Mouse (Mus musculus): ENCODE data around the gene Trnau1ap.

- TF ChIP-seq CTCF (IDR thresholded peaks at IDR 0.05; ENCODE audit: low read depth, low read length) (no peak), GATA2 (IDR thresholded peaks at IDR 0.05; ENCODE audit: borderline replicate concordance, low read depth, low read length) (no peak), TAL1 (conservative IDR thresholded peaks at IDR 0.05; ENCODE audit: low read depth, low read length) (no peak), POLR2AphosphoS5 (IDR thresholded peaks at IDR 0.05; ENCODE audit: insufficient replicate concordance, low read depth, low read length) (no peak), GATA1 (IDR thresholded peaks at IDR 0.05; ENCODE audit: borderline replicate concordance, low read length) (no peak)
These were observed 21.5 kb upstream of the Trnau1ap start for GRCm38 (mm10) chr4:132350854-132351253.
